ENCODE assay signal across 10 mouse cellular contexts in genomic region chr12:86769819-86770218, GRCm38 (mm10). TPM values are rescaled to one million over a fixed set of nuclear protein-coding genes. Genes with fewer than 3 reads are reported as not detected.
A peak's percentile ranks its signal among the peaks of the same experiment; 100 is the strongest.
DNase-seq lines count a peak whose midpoint lies in the region; ATAC-seq and TF ChIP-seq lines count a peak whose summit lies in the region.
"Had no signal": no experiment of that assay in that cellular context is flagged by ENCODE, and none has a peak within 500 bp of the region (broad histone marks: within the 10 kb centered on the region; RNA-seq: fewer than 3 reads in every experiment).

No protein-coding gene starts in this region.

- no peaks in the 10 kb centered on the region for H3K36me3 ChIP-seq in kidney, adult 2 months (ENCODE audit: control insufficient read depth, insufficient read depth, low read length)
- H3K36me3 ChIP-seq in limb, embryonic 14.5 days (ENCODE audit: control insufficient read depth, insufficient read depth, low read length) = no peaks in the 10 kb centered on the region

- H3K27ac ChIP-seq in kidney, adult 2 months (ENCODE audit: insufficient read depth, low read depth, low read length) = peak overlapping the region; percentile 59
- H3K27ac ChIP-seq in brown adipose tissue, adult 24 weeks (replicated peaks; ENCODE audit: low read depth, low read length) = peak overlapping the region; percentile 66
- H3K27ac ChIP-seq in cortical plate, adult 2 months (ENCODE audit: insufficient read depth, low read length) = peak overlapping the region; percentile 12
- peak overlapping the region; percentile 28; the same call in 1 of the 2 replicates for H3K27ac ChIP-seq in limb, embryonic 14.5 days (replicated peaks; ENCODE audit: low read depth, low read length)
- H3K27ac ChIP-seq: macrophage had no signal

- no peak for TF ChIP-seq CTCF in kidney, adult 2 months (conservative IDR thresholded peaks at IDR 0.05; ENCODE audit: insufficient read depth, insufficient read length, low read depth, low read length)
- TF ChIP-seq CTCF in cortical plate, adult 2 months (IDR thresholded peaks at IDR 0.05; ENCODE audit: extremely low read depth, insufficient read depth, low read length) = no peak

- H3K4me2 ChIP-seq in limb, embryonic 14.5 days (replicated peaks; ENCODE audit: low read depth, low read length, severe bottlenecking) = no peak overlapping the region

- no peak for DNase-seq in kidney, adult 2 months
- no peak for DNase-seq in kidney, postnatal 10 days
- DNase-seq in limb, embryonic 14.5 days (ENCODE audit: low spot score) = no peak
- DNase-seq in thymus, postnatal 25 days = no peak
- no peak for DNase-seq in thymus, postnatal 4 days
- no peak for DNase-seq in layer of hippocampus, adult 9-11 months
- DNase-seq: spleen, adult 18-20 months had no signal

- peaks cover 3% of the 10 kb centered on the region; the same call in 1 of the 2 replicates for H3K4me1 ChIP-seq in kidney, adult 2 months (ENCODE audit: control insufficient read depth, insufficient read depth, low read length)
- H3K4me1 ChIP-seq in brown adipose tissue, adult 24 weeks (ENCODE audit: control insufficient read depth, insufficient read depth, insufficient read length, low read length) = peaks cover 11% of the 10 kb centered on the region
- H3K4me1 ChIP-seq in cortical plate, adult 2 months (ENCODE audit: control insufficient read depth, insufficient read depth, low read length) = no peaks in the 10 kb centered on the region; the same call in 1 of the 2 replicates
- H3K4me1 ChIP-seq in limb, embryonic 14.5 days (ENCODE audit: control insufficient read depth, insufficient read depth, low read length) = peaks cover 17% of the 10 kb centered on the region

- no peak for TF ChIP-seq POLR2A in kidney, adult 2 months (IDR thresholded peaks at IDR 0.05; ENCODE audit: low read depth, low read length)
- TF ChIP-seq POLR2A in cortical plate, adult 2 months (IDR thresholded peaks at IDR 0.05; ENCODE audit: extremely low read depth, insufficient read depth, low read length) = no peak
- TF ChIP-seq POLR2A in limb, embryonic 14.5 days (IDR thresholded peaks at IDR 0.05; ENCODE audit: borderline replicate concordance, extremely low read depth, insufficient read depth, insufficient read length) = no peak

- H3K9me3 ChIP-seq in limb, embryonic 14.5 days (ENCODE audit: control insufficient read depth, low read length) = no peaks in the 10 kb centered on the region

- H3K27me3 ChIP-seq in kidney, adult 2 months (replicated peaks; ENCODE audit: control insufficient read depth, insufficient read depth, low read length) = no peaks in the 10 kb centered on the region
- H3K27me3 ChIP-seq in limb, embryonic 14.5 days (ENCODE audit: control insufficient read depth, insufficient read depth, low read length) = no peaks in the 10 kb centered on the region

- H3K9ac ChIP-seq in limb, embryonic 14.5 days (ENCODE audit: low read depth, low read length, severe bottlenecking) = no peak overlapping the region

- no peak for ATAC-seq in limb, embryonic 14.5 days (ENCODE audit: low FRiP score, low read depth)

- H3K4me3 ChIP-seq in kidney, adult 2 months (ENCODE audit: insufficient read depth, low read depth, low read length) = no peak overlapping the region
- H3K4me3 ChIP-seq in brown adipose tissue, adult 24 weeks (ENCODE audit: insufficient read depth, low read depth, low read length) = no peak overlapping the region
- H3K4me3 ChIP-seq in cortical plate, adult 2 months (ENCODE audit: insufficient read depth, low read length) = no peak overlapping the region
- no peak overlapping the region for H3K4me3 ChIP-seq in limb, embryonic 14.5 days (replicated peaks; ENCODE audit: low read length)

RNA-seq across cellular contexts. Expression of gene Lrrc74a, which starts 35.6 kb away (rescaled TPM):
- polyA plus RNA-seq in kidney, adult 2 months (2012; rRNA removed) = not detected in 2 replicates
- polyA plus RNA-seq in brown adipose tissue, adult 24 weeks (2012; ENCODE audit: insufficient read depth, insufficient read length, missing spikeins) = not detected in 2 replicates
- polyA plus RNA-seq in cortical plate, adult 2 months (2012; rRNA removed) = not detected in 2 replicates
- polyA plus RNA-seq in limb, embryonic 14.5 days (2012; rRNA removed) = not detected in 2 replicates
- polyA plus RNA-seq in limb, embryonic 14.5 days (2014; fragmentation: Nextera tagmentation; extraction: Ambion mirVana) = not detected in 2 replicates
- polyA plus RNA-seq: macrophage had no signal

RNA-seq across cellular contexts. Expression of gene Angel1, which starts 43.6 kb away (rescaled TPM):
- 7.3 and 8.7 TPM in 2 replicates for polyA plus RNA-seq in kidney, adult 2 months (2012; rRNA removed)
- 2.2 and 2.9 TPM in 2 replicates for polyA plus RNA-seq in brown adipose tissue, adult 24 weeks (2012; ENCODE audit: insufficient read depth, insufficient read length, missing spikeins)
- 10.3 and 10.5 TPM in 2 replicates for polyA plus RNA-seq in cortical plate, adult 2 months (2012; rRNA removed)
- 14.2 and 17.1 TPM in 2 replicates for polyA plus RNA-seq in limb, embryonic 14.5 days (2012; rRNA removed)
- 10.8 and 12.6 TPM in 2 replicates for polyA plus RNA-seq in limb, embryonic 14.5 days (2014; fragmentation: Nextera tagmentation; extraction: Ambion mirVana)

Comparison
In these comparisons a context has a peak if more than half of its experiments do, and no peak if none do; other contexts are left out.
1. H3K27ac ChIP-seq: peak in every context shown above with its lines; median percentile 66 in brown adipose tissue, adult 24 weeks; 59 in kidney, adult 2 months; 28 in limb, embryonic 14.5 days; 12 in cortical plate, adult 2 months.